Mouse (Mus musculus) layer of hippocampus, adult 8-10 months (tissue): Measurements from ENCODE around the gene Med25. TPM values are rescaled to one million over a fixed set of nuclear protein-coding genes. Genes with fewer than 3 reads are reported as not detected.
"Not testable (repeated sequence)": the region's sequence is repeated elsewhere in the genome, so short reads cannot be mapped to it uniquely, and the experiment has no call there.

Experiments
- DNase-seq, 2 experiments: peaks; one replicate each; pipeline ENCODE4 v3.0.0; 2022; ENCODE audit warnings: low spot score in 2 of 2
- total RNA-seq, 4 experiments: library from RNA; stranded (reverse); gene quantifications; 2 replicates each; pipeline ENCODE4 v1.2.4; 2022

Med25 gene
- total RNA-seq, 4 experiments from 2014 or later, result 89.6 to 111 (median 107) TPM

DNA sequence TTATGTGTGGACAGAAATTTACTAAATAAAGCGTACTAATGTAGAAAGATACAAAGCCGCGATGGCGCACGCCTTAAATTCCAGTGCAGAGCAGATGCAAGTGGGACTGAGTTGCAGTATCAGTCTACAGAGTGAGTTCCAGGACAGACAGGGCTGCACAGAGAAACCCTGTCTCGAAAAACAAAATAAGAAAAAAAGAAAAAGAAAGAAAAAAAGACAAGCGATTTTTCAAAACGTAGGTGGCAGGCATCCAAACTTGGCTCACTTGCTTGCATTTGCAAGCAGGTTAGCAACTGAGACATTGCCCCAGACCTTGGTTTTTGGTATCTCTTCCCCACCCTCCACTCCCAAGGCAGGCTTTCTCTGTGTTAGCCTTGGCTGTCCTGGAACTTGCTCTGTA lies 685 bp upstream of the Med25 start:
- no peak for DNase-seq

DNA sequence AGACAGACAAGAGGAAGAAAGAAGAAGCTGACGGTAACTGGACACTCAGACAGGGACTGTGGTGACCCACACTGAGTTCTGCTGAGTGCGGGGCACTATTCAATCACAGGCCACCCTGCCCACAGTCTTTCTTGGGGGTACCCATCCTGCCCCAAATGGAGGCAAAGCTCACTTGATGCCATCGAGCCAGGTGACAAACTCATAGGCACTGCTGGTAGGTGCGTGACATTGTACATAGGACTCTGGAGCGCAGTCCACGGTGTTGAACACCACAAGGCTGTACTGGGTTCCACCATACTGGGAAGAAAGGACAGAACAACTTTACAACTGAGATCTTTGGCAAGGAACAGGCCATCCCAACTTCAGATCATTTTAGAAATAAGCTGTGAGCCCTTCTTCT lies 901 bp downstream of the Med25 start:
- DNase-seq, result no peak

DNA sequence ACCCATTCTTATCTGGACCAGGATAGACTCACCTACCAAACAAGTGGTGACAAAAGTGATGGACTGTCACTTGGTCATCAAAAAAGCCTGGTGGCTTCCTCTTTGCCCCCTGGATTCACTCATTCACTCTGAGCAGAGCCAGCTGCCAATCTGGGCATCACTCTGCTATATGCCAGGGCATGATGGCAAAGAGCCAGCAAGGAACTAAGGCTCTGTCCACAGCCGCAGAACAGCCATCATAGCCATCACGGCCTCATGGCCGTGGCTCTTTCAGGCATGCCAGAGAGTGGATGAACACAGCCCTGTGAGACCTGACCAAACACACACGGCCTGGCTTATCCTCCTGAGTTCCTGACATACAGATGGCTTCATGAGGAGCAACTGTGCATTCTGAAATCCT lies 1.8 kb downstream of the Med25 start:
- DNase-seq, result no peak

DNA sequence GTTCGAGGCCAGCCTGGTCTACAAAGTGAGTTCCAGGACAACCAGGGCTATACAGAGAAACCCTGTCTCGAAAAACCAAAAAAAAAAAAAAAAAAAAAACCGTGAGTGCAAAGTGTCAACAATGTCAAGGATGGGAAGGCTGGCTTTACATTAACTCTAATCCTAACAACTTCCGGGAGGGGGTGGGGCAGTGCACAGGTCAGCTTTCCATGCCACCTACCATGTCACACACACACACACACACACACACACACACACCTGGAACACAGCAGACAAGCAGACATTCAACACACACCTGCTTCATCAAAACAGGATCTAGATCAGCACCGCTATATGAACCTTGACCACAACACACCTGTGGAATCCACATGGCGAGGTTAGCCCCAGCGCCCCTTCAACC lies 2.3 kb downstream of the Med25 start:
- DNase-seq, result no peak

DNA sequence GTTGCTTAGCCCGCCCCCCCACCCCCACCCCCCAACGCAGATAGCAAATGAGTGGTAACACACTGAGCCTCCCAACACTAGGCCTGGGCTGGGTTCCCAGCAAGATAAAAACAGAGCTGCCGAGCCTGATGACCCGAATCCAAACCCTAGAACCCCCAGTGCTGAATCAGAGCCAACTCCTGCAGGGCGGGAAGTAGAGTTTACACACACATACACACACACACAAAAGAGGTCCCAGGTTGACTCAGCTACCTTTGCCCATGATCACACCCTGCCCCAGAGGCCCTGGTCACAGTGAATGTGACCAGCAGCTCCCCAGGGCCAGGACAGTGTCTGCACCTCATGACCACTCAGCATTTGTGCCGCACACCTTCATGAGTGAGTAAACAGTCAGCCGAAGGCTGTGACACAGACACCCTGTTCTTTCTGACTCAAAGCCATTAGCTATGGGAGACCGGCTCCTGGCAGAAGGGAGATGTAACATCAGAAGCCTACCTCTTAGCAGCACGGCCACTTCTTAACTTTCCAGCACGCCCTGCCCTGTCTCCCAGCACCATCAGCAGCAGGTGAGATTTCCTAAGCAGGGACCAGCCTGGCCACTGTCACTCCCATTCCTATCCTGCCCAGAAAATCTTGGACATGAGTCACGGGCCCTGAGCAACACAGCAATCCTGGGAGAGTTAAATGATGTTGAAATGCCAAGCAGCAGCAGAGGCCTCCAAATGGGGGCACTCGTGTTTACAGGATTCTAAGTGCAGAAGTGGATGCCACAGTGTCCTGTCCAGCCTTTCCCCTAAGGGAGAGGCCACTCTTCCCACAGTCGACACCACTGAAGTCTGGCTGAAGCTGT lies 4.0 kb downstream of the Med25 start:
- DNase-seq, result no peak

DNA sequence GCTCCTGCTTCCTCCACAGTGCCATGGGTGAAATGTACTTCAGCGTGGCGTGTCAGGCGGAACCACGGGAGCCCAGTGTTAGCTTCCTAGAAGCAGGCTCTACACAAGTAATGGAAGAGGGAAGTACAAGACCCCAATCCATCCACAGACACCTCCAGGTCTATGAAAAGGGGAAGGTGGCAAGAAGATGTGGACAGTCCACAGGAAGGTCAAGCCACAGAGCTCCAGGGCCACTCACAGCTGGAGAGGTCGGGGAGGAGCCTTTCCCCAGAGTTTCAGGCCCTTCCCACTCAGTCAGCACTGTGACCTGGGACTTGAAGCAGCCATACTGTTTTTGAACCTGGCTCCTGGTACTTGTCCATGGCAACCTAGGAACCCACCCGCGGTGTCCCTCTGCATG lies 5.5 kb downstream of the Med25 start:
- DNase-seq, result no peak

DNA sequence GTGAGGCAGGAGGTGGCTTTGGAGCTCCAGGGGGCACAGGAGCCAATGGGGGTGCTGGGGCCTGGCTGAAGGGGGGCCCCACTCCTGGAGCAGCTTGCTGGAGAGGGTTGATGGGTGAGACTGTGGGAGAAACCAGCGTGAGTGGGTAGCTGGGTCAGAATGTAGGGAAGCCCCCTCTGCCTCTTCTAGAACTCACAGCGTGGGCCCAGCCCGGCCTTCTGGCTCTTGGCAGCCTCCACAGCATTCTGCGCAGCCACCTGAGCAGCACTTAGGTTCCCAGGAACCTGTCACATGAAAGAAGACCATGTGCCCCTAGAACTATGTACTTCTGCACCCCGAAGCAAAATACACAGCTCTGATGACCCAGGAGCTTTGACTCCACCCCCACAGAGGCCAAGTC lies 7.9 kb downstream of the Med25 start:
- DNase-seq, result no peak

DNA sequence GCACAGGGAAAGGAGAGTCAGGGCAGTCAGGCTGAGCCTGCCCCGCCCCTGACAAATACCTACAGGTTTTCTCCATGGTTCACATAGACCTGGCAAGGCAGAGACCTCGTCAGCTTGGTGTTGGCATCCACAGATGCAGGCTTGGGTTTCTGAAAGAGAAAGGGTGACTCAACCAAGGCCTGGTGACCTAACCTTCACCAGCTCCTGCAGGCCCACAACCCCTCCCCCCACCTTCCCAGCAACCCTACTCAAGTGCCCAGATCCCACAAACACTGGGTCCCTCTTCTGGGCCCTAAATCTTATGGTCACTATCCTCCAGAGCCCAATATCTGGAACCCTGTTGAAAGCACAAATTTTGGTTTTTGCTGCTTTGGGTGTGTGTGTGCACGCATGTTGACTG lies 9.5 kb downstream of the Med25 start:
- DNase-seq, result no peak

DNA sequence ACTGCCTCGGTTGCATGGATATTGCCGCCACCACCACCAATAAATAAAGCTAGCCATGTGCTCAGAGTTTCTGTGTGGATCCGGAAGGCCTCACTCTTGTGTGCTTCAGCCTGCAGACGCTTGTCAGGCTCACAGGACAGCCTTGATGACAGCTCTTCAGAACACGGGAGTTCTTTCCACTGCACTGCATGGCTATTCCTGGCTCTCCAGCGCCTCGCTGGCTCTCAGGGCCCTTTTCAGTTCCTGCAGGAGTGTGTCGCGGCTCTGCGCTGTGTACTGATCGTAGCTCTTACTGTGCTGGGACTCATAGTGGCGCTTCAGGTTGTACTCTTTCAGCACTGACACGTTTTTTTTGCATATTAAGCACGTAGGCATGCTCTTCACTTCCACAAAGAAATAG lies 14.7 kb downstream of the Med25 start:
- no peak for DNase-seq

DNA sequence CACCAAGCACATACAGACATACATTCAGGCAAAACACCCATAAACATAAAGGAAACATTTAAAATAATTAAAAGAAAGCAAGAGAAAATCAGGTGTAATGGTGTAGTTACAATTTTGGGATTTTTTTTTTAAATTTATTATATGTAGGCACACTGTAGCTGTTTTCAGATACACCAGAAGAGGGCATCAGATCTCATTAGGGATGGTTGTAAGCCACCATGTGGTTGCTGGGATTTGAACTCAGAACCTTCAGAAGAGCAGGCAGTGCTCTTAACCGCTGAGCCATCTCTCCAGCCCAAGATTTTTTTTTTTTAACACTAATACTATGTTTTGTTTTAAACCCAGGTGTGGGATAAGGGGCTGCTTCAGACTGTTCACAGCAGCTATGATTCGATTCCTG lies 20.7 kb downstream of the Med25 start:
- DNase-seq, result not testable (repeated sequence)

DNA sequence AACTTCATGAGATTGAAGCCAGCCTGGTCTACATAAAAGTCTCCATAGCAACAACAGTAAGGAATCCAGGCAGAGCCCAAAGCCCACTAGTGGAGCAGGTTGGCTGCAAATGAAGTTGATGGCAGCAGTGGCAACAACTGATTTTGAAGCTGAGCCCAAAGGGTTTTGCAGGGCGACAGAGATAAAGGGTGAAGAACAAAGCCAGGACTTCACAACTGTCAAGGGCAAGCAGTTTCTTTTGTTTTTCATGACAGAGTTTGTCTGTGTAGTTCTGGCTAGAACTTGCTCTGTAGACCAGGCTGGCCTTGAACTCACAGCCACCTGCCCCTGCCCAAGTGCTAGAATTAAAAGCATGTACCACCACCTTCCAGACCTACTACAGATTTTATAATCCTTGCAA lies 21.3 kb downstream of the Med25 start:
- no peak for DNase-seq

DNA sequence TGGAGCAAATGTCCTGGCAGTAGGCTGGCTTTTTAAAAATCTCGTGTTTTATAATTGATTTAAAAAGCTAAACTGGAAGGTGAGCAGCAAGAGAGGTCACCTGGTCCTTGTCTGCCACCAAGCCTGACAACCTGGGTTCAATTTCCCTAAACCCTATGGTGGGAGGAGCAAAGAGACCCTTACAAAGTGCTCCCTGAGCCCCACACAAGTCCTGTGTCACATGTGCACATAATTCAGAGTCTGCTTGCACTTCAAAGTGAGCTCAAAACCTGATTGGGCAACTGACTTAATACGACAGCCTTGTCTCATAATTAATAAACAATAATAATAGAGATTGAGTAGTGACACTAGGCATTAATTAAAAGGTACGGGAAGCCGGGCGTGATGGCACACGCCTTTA lies 21.9 kb downstream of the Med25 start:
- no peak for DNase-seq

DNA sequence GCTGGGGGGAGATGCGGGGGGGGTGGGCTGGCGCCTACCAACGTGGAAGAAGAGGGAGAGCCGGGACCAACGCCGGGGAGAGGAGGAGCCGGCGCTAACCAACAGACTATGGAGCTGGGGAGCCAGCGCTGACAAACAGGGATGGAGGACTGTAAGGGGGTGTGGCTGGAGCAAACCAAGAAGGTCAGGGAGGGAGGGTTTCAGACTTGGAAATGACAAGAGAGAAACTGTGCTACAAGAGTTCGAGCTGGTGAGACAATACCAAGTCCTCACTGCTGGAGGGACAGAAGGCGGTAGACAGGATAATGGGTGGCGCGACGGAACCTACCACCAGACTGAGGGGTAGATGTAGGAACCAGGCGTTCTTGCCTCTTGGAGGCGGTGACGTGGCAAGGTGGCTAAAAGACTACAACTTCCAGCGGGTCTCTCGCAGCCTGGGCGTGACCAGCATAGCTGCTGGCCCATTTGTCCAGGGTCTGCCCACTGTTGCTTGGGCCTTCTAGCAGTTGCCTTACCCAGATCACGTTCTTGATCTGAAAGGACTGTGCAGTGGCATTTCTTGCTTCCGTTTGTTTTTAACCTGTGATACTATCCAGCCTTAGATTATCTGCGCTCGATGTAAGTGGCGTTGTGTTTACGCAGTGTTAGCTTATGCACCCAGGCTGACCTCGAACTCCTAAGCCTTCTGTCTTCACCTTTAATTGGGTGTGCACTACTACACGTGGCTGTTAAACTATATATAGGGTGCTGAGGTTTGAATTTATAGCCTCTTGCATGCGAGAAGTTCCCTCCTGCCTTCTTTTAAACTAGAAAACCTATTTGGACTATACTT lies 22.6 kb downstream of the Med25 start, which contains the start of gene Ptov1:
Gene Ptov1, minus strand, starts transcription at position 92 of the 832 bp plus-strand sequence.
- peak; percentile 96 to 98 for DNase-seq

DNA sequence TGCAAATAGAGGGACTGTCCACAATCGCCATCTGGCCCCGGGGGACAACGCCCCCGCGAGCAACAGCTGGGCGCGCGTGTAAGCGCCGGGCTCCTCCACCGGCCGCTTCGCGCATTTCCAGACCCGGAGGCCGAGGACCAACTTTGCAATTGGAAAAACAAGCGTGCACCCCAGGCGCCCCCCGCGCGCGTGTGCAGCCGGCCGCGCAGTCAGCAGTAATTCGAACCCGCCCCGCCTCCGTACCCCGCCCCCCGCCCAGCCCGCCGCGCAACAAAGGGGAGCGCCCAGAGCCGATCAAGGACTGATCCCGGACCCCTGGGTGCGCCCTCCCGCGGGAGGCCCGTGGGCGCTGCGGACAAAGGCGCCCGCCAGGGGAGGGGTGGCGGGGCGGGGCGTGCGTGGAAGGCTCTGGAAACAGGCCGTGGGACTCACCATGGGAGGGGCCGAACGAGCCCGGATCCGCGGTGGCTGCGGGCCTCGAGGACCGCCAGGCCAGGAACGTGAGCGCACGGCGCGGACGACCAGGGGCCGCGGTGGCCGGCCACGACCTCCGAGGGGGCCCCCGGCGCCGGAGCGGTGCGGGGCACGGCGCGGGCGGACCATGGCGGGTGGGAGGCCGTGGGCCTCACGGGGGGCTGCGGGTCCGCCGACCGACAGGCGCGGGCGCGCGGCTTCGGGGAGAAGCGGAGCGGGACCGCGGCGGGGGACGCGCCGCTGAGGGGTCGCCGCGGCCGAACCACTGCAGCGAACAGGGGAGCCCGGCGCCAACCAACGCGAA lies 23.4 kb downstream of the Med25 start:
- DNase-seq, result no peak

DNA sequence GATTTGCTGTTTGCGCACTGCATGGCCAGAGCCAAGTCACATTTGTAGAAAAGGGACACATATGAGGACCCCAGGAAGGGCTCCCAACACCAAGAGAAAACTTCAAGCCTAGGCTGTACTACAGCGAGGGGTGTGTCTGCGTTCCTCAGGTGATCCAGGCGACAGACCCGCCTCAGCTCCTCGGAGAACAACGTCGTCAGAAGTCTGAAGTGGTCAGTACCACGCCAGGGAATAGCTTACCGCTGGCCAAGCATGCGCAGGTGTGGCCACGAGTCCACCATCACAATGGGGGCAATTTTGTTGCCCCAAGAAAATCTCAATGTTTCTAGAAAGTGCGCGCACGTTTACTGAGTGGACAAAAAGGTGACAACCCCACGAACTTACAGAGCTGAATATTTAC lies 24.0 kb downstream of the Med25 start:
- no peak for DNase-seq

DNA sequence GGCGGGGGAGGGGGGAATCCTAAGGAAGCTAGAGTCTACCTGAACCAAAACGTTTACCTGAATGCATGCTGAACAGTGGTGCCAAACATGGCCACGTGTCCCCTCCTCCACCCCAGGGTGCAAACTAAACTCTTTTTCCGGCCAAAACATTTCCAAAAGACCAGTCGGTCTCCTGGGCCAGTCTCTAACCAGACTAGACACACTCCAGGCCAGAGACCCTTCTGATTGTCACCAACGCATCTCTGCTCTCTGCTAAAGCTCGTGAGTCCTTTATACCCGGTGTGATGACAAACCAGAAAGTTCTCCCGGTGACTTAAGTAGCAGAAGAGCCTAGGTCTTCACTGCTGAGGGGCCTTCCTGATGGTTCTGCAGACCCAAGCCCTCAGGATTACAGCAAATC lies 24.7 kb downstream of the Med25 start:
- DNase-seq, result no peak

DNA sequence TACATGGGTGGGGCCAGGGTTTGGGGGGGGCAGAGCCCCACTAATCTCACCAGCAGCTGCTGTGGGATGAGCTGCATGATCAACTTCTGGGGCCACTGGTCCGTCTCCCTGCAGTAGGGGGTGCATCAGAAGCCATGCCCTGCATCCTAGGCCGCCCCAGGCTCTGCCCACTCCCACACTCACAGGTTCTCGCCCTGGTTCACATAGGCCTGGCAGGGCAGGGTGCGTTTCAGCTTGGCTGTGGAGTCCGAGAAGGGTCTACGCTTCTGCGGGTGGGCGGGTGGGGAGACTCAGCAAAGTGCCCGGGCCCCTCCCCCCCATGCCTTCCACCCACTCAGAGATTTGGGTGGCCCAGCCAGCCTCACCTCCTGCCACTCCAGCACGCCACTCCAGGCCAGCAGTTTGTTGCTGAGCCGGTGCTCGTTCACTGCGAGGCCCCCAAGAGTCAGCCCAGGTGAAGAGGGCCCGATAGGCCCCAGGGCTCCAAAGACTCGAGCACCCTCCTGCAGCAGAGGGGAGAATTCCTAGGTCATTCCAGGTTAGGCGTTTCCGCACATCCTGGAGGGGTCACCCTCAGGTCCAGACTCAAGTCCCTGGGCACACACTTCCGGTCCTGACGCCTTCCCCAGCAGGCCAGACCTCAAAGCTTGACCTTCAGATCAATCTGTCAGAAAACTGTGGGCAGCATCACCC lies 25.4 kb downstream of the Med25 start:
- DNase-seq, result no peak

DNA sequence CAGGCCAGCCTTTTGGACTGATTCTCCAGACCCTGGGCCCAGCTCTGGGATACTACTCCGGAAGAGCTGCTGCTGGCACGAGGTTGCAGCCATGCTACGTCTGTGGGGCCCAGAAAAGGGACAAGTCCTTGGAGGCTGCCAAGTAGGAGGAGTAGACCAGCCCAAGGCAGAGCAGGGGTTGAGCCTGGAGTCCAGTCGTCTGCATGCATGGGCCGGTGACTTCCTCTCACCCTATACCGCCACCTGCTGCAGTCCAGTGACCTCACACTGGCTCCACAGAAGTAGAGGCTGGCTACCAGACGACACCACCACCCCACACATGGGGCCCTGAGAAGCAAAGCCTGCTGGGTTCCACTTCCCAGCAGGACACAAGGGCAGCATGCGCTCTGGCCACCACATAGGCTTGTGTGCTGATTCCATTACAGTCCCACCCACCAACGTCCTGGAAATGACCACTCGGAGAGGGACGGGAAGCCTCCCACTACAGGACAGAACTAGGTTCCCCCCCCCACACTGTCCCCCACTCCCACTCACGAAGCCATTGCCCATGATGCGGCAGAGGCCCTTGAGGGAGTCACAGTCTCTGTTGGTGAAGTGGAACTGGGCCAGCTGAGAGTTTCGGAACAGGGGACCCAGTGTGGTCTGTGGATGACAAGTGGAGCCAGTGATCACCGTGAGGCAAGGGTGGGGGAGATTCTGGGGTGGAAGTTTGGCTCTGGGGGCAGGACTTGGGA lies 26.1 kb downstream of the Med25 start:
- DNase-seq, result no peak

DNA sequence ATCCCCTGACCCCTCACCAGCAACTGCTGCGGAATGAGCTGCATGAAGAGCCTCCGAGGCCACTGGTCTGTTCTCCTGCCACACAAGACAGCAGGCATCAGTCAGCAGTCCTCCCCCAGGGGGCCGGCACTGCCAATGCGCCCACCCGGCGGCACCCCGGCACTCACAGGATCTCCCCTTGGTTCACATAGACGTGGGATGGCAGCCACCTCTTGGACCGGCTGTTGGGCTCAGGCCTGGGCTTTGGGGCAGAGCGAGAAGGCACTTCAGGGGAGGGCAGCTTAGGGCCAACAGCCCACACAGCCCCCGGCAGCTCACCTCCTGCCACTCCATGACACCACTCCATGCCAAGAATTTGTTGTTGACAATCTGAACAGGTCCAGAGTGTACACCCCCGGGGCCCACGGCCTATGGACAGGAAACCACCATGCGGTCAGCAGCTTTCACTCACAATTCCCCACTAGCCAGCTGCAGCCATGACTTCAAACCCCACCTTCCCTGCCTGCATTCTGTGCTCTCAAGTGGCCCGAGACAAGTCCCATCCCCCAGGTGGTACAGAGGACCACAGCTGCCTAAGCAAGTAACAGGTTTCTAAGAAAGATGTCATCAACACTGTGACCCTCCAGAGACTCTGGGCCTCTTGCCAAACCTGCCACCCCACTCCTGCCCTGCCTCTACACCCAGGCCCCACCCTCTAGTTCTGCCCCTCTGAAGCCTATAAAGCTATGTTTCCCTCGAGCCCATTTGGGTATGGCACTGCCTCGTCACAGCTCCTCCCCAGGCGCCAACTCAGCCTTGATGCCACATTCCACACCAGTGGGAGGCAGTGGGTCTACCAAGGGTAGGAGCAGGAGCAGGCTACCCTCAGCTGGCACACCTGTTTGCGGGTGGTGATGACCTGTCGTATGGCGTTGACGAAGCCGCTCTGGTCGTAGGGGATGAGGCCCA lies 27.6 kb downstream of the Med25 start:
- no peak for DNase-seq
